Mouse (Mus musculus) kidney, postnatal 4 days (tissue): ENCODE data around the gene Tnks2.

Experiments
- DNase-seq, 2 experiments: peaks; one replicate each; pipeline ENCODE4 v3.0.0; 2021; ENCODE audit warnings: mixed read lengths in 2 of 2

Gene Tnks2

DNA sequence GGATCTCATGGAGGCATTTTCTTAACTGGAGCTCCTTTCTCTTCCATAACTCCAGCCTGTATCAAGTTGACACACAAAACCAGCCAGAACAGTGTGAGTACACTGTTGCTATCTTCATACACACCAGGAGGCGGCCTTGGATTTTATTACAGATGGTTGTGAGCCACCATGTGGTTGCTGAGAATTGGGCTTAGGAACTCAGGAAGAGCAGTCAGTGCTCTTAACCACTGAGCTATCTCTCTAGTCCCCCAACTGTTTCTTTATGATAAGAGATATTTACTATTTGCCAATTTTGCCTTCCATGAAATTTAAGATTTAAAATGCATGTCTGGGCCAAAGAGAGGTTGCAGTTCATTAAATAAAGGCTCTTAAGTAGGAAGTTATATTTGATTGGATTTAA is 106.0 kb downstream of the Tnks2 start:
- no peak for DNase-seq
